Mouse (Mus musculus): ENCODE data around the gene Rasgef1a.

GRCm38 (mm10) chr6:118111810-118112209 lies 100.6 kb downstream of the Rasgef1a start:
- TF ChIP-seq POLR2A (IDR thresholded peaks at IDR 0.05; ENCODE audit: insufficient read depth, low read depth, low read length) = no peak
- TF ChIP-seq CTCF (IDR thresholded peaks at IDR 0.05) = peak; percentile 39
